Mouse (Mus musculus): ENCODE results near the gene Fsd1l. TPM values are rescaled to one million over a fixed set of nuclear protein-coding genes. Genes with fewer than 3 reads are reported as not detected.
"Not testable (repeated sequence)": the region's sequence is repeated elsewhere in the genome, so short reads cannot be mapped to it uniquely, and the experiment has no call there.

The Fsd1l gene
- total RNA-seq, 2 experiments from 2014 or later = 23.7 to 32.5 TPM

- DNase-seq = peak; percentile 69
Observed at GRCm38 (mm10) chr4:53628924-53629323, 2.3 kb upstream of the Fsd1l start.

GRCm38 (mm10) chr4:53630963-53631315 lies 332 bp upstream of the Fsd1l start:
- no peak for DNase-seq

DNA sequence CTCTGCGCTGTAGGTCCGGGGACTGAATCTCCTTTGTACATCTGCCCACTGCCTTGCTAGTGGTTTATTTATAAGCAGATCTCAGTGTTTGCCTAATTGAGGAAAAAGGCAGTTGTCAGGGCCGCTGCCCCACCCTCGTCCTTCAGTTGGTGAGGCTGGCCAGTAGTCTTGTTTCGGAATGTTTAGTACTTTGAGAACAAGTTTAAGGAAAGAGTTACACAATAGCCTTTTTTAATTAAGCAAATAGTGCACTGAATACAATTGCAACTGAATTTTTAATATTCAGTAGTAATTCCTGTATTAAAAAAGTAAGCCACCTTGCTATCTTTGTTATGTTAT lies 709 bp downstream of the Fsd1l start:
- no peak for DNase-seq

- no peak for DNase-seq
Observed at GRCm38 (mm10) chr4:53635336-53635735, 4.1 kb downstream of the Fsd1l start.

DNA sequence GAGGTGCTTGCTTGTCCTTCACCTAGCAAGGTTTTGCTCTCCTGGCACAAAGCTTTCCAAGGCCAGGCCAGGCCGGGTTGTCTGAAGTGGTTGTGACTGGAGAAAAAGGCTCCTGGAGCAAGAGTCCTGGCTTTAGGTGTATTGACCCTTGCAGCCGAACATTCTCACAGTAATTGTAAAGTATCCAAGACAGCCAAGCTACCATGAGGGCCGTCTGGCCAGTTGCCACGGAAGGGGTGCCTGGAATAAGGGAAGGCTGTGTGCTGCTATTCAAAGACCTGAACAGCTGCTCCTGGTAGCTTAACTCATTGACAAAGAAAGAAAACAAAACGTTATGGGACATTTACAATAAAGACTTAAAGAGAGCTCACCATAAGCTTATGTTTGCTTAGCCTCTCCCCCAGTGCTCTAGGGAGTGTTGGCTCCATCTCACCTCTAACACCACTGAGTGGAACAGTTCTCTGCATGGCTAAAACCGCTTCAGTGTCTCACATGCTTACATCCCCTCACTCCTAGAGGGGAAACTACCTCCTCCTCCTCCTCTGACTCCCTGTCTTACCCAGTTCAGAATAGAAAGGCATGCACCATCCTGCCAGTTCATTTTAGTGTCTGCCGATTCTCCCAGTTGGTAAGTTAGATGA lies 6.1 kb downstream of the Fsd1l start:
- DNase-seq = no peak

DNA sequence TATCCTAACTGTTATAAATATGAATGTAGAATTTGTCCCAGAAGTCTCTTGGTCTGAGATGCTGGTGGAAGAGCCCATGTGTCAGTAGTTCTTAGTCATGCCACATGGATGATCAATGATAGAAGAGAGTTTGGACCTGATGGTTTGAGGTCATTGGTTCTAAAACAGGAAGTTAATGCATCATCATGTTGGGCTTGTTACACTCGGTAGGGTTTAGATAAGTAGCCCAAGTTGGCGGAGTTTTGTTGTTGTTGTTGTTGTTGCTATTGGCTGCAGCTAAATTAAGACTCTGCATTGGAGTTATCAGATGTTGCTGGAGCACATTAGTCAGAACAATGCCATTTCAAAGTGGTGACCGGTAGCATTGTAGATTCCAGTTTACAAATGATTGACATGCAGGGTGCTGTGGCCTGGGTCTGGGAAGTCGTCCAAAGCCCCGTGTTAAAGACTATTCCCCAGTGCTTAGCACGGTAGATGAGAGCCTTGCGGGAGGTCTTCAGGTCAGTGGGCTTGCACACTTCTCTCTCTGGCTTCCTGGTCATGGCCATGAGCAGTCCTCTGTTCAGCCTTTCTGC lies 7.4 kb downstream of the Fsd1l start:
- no peak for DNase-seq

GRCm38 (mm10) chr4:53658029-53658428 lies 26.8 kb downstream of the Fsd1l start:
- no peak for DNase-seq

- no peak for DNase-seq
Observed at GRCm38 (mm10) chr4:53660711-53661110, 29.4 kb downstream of the Fsd1l start.

DNA sequence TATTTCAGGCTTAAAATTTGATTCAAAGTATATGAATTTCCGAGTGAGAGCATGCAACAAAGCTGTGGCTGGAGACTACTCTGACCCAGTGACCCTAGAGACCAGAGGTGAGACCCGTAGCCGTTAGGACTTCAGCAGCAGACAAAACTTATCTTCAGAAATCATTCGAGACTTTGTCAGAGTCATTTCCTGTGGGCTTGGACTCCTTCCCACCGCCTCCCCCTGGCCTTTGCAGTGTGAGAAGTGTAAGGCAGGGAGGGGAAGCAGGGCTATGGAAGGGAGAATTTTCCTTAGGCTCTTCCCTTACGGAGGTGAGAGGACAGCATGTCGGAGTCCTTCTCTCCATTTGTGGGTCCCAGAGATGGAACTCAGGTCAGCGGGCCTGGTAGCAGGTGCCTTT lies 50.8 kb downstream of the Fsd1l start:
- DNase-seq = no peak

DNA sequence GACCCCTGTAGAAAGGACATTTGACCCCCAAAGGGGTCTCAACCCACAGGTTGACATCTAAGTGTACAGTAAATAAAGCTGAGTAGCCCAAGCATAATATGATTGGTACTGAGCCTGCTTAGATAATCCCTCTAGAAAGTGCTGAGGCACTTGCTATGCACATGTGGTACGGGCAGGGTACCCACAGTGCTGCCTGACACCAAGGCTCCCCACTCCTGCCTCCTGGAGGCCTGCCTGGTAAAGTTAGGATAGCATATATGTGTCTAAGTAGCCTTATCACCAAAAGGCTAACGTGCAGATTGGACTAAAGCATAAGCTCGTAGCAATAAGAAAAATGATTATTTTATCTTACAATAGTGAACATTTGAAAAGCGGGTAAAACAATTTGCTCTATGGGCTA lies 57.7 kb downstream of the Fsd1l start:
- no peak for DNase-seq

GRCm38 (mm10) chr4:53691418-53691817 lies 60.1 kb downstream of the Fsd1l start:
- DNase-seq = no peak

GRCm38 (mm10) chr4:53709166-53709565 lies 77.9 kb downstream of the Fsd1l start:
- not testable (repeated sequence) for DNase-seq

- no peak for DNase-seq
Observed at GRCm38 (mm10) chr4:53710021-53710420, 78.8 kb downstream of the Fsd1l start.

DNA sequence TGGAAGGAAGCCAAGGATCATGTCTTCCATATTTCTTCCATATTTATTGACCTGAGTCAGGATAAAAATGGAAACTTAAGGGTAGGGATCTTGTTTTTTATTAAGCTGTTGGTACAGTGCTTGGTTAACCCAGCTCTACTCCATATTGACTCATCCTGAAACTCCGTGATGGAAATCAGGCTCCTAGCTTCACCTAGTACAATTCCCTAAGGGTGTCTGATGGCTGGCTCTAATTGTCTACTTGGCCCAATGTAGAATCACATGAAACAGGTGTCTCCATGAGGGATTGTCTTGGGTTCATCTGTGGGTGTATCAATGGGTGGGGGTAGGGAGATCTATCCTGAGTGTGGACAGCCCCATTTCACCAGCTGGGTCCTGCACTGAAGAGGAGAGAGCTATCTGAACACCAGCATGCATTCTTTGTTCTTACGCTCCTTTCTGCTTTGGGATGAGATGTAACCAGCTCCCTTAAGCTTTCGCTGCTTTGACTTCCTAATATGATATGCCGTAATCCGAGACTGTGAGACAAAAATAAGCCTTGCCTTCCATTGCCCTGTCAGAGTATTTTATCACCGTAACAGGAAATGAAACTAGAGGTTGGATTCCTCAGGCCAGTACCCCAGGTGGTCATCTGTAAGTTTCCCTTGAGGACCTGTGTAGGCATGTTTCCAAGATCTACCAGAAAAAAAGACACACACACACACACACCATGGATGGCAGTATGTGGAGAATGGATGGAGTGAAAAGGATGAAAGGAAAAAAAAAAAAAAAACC lies 79.5 kb downstream of the Fsd1l start:
- DNase-seq = no peak

DNA sequence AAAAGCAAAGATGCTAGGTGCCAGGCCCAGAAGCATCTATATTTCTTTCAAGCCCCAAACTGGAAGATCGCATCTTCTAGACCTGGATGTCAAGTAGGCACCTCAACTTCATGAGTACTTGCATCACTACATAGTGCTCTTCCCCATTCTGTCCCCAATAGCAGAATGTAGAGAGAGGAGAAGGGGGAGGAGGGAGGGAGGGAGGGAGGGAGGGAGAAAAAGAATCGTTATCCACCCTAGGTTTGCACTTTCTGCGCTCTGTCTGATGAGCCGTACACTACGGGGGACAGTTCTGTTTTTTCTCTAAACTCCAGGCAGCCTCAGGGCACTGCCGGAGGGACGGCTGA lies 82.4 kb downstream of the Fsd1l start, which contains the start of gene Fktn:
Gene Fktn, plus strand, starts transcription at position 295 of the 347 bp plus-strand sequence.
- no peak for DNase-seq

DNA sequence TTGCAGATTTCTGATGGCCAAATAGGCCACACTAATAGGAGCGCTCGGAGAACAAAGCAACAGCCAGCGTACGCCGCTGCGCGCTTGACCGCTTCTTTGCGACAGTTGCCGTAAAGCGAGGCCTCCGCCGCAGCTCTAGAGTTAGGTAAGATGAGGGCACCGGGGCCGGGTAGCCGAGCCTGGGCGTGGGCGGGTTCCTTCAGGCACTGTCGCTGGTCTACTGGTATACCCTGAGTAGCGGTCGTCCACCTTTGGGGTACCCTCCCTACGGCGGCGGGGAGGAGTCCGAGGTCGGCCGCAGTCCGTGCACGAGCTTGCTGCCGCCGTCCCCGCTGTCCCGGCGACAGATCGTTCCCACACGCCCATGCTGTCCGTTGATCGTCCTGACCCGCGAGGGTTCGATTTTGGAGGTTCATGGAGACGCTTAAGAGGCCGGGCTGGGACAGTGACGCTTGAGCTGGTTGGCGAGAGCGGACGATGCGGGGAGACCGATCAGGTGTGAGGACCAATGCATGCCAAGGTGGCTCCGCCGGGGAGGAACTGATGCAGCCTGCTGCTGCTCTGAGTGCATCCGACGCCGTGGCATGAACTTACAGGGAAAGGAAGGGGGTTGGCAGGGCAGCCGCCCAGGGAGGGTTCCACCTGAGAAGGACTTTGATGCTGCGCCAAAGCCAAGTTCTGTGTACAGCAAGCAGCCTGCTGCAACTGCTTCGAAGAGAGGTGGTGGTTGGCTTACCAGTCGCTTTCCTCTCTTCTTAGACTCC lies 83.0 kb downstream of the Fsd1l start:
- peak; percentile 93 for DNase-seq

DNA sequence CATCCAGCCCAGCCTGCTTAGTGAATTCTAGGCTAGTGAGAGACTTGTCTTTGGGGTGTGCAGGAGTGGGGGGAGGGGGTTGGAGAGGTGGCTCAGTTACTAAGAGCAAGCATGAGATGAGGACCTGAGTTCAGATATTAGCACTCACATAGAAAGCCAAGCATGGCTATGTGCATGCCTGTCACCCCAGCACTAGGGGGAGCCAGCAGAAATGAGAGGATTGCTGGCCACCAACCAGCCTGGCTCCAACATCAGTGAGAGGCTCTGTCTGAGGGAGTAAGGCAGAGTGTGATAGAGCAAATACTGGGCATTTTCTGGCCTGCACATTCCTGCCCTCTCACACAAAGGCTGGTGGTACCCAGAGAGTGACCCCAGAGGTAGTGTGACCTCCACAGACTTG lies 84.7 kb downstream of the Fsd1l start:
- no peak for DNase-seq

DNA sequence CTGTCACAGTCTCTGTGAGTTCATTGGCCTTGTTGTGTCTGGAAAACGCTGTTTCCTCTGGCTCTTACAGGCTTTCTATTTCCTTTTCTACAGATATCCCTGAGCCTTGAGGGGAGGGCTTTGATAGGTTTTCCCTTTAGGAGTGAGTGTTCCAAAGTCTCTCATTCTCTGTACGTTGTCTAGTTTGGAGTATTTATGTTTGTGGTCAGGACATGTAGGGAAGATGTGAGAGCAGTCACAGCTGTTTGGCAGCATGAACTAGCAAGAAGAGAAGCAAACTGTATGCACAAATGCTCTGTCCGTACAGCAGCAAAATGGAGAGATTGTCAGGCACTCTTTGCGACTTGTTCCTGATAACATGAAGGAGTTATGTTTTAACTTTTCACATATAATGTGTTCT lies 86.3 kb downstream of the Fsd1l start:
- no peak for DNase-seq

DNA sequence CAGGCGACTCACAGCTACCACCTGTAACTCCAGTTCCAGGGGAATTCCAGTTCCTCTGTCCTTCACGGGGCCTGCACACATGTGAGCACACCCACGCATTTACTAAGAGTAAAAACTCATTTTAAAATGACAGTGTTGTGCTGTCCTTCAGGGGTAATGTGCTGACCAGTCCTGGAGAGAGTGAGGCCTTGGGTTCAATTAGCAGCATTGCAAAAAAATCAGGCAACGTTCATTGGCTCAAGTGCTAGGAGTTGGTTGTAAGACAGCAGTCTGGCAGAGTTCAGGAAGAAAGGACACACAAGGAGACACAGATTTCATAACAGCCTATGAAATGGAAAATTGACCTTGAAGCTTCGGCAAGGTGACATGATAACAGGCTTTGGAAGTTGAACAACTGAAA lies 87.0 kb downstream of the Fsd1l start:
- DNase-seq = no peak

DNA sequence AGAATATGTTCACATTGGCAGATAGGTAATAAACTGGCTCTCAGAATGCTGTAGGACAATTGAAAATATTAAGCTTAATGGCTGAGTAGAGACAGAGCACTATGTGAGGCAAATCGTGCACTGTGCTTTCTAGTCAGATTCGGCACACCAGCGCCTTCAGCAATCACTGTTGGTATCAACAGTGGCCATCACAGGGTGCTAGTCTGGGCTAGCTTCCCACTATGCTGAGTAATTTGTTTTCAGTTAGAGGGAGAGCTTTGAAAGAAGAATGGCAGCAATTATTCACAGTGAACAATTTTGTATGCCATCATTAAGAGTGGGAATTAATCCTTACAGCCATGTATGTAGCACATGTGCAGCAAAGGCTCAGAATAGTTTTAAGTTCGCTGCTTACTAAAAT lies 91.2 kb downstream of the Fsd1l start:
- no peak for DNase-seq

GRCm38 (mm10) chr4:53726100-53726499 lies 94.8 kb downstream of the Fsd1l start:
- not testable (repeated sequence) for DNase-seq

DNA sequence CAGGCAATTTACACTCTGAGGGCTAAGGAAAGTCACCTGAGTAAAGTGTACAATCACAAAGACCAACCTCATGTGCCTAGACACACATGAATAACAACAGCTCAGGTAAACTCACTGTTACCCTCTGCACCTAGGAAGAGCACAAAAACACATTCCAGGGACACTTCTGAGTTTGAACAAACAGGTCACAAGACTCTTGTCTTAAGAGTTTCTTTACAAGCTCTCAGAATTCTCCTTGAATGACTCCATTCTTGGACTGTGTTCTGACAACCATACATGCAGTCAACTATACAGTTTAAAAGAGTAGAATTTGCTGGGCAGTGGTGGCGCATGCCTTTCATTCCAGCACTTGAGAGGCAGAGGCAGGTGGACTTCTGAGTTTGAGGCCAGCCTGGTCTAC lies 96.8 kb downstream of the Fsd1l start:
- no peak for DNase-seq

GRCm38 (mm10) chr4:53738956-53739616 lies 107.8 kb downstream of the Fsd1l start:
- DNase-seq = peak; percentile 18

Data from gastrocnemius, postnatal 10 days (tissue).